In genomic region chr7:105726144-105726979, GRCm38 (mm10) we compare ENCODE assay signal across 8 mouse cellular contexts. TPM values are rescaled to one million over a fixed set of nuclear protein-coding genes. Genes with fewer than 3 reads are reported as not detected.
A peak's percentile ranks its signal among the peaks of the same experiment; 100 is the strongest.
DNase-seq lines count a peak whose midpoint lies in the region; ATAC-seq lines count a peak whose summit lies in the region.

No protein-coding gene starts in this region.

- peak; percentile 97 for ATAC-seq in CD4-positive, CD25-positive, alpha-beta regulatory T cell, adult 4 months

- DNase-seq in Muller cell, postnatal 12 days (ENCODE audit: inconsistent ontology term): peak; percentile 39
- peak; percentile 49 for DNase-seq in embryo, embryonic 11.5 days (ENCODE audit: low read depth, low spot score)
- peak; percentile 35 to 46 for DNase-seq in heart, postnatal 36 days
- peak; percentile 28 to 52 for DNase-seq in kidney, postnatal 4 days
- peak; percentile 73 for DNase-seq in lung, postnatal 10 days
- peak; percentile 81 for DNase-seq in retina, postnatal 1 day
- no peak for DNase-seq in urinary bladder, postnatal 10 days (ENCODE audit: low spot score)

- intact Hi-C loops in heart, postnatal 36 days (cut with DNase I): loop anchor here (1.0 to 2.0 kb wide), 2 partner anchors 84 to 92 kb away; partner anchors contain the start of gene Mrpl17

RNA-seq across cellular contexts. Expression of gene Ilk, which starts 10.0 kb away (rescaled TPM):
- 100 to 1,000 TPM; 138 to 196 TPM for polyA plus RNA-seq in CD4-positive, CD25-positive, alpha-beta regulatory T cell, adult 4 months (2017; shearing (Covaris generic))
- total RNA-seq in heart, postnatal 36 days (2021): 10 to 100 TPM; 95.1 to 98.9 TPM

RNA-seq across cellular contexts. Expression of gene Rrp8, which starts 10.8 kb away (rescaled TPM):
- polyA plus RNA-seq in CD4-positive, CD25-positive, alpha-beta regulatory T cell, adult 4 months (2017; shearing (Covaris generic)): 10 to 100 TPM; 19.1 to 24.8 TPM
- 10 to 100 TPM; 10.1 to 11.2 TPM for total RNA-seq in heart, postnatal 36 days (2021)

RNA-seq across cellular contexts. Expression of gene Taf10, which starts 17.8 kb away (rescaled TPM):
- 10 to 100 TPM in 1 of 2 experiments, 1 to 10 TPM in 1; 8.0 to 18.7 TPM for polyA plus RNA-seq in CD4-positive, CD25-positive, alpha-beta regulatory T cell, adult 4 months (2017; shearing (Covaris generic))
- total RNA-seq in heart, postnatal 36 days (2021): 100 to 1,000 TPM in 1 of 2 experiments, 10 to 100 TPM in 1; 97.5 to 100 TPM

RNA-seq across cellular contexts. Expression of gene Tpp1, which starts 25.7 kb away (rescaled TPM):
- polyA plus RNA-seq in CD4-positive, CD25-positive, alpha-beta regulatory T cell, adult 4 months (2017; shearing (Covaris generic)): 100 to 1,000 TPM; 131 to 172 TPM
- total RNA-seq in heart, postnatal 36 days (2021): 10 to 100 TPM; 44.7 to 47.5 TPM
